Mouse (Mus musculus): Measurements from ENCODE around the gene Nceh1.
"Not testable (repeated sequence)": the region's sequence is repeated elsewhere in the genome, so short reads cannot be mapped to it uniquely, and the experiment has no call there.

The Nceh1 gene

GRCm38 (mm10) chr3:27233361-27233760 is 50.6 kb downstream of the Nceh1 start:
- no peak for DNase-seq

GRCm38 (mm10) chr3:27233841-27234240 is 51.1 kb downstream of the Nceh1 start:
- DNase-seq = peak; percentile 56

- no peak for DNase-seq
Measured at GRCm38 (mm10) chr3:27234976-27235375, 52.2 kb downstream of the Nceh1 start.

- peak; percentile 61 for DNase-seq
Measured at GRCm38 (mm10) chr3:27237226-27237625, 54.5 kb downstream of the Nceh1 start.

- DNase-seq = no peak
Measured at GRCm38 (mm10) chr3:27238563-27238962, 55.8 kb downstream of the Nceh1 start.

GRCm38 (mm10) chr3:27239568-27239967 is 56.8 kb downstream of the Nceh1 start:
- no peak for DNase-seq

- no peak for DNase-seq
Measured at GRCm38 (mm10) chr3:27241864-27242263, 59.1 kb downstream of the Nceh1 start.

- no peak for DNase-seq
Measured at GRCm38 (mm10) chr3:27246166-27246565, 63.4 kb downstream of the Nceh1 start.

GRCm38 (mm10) chr3:27247785-27248184 is 65.0 kb downstream of the Nceh1 start:
- DNase-seq = no peak

GRCm38 (mm10) chr3:27249030-27249429 is 66.3 kb downstream of the Nceh1 start:
- DNase-seq = no peak

- peak; percentile 62 for DNase-seq
Measured at GRCm38 (mm10) chr3:27250936-27251335, 68.2 kb downstream of the Nceh1 start.

GRCm38 (mm10) chr3:27258461-27258860 is 75.7 kb downstream of the Nceh1 start:
- DNase-seq = no peak

GRCm38 (mm10) chr3:27260393-27260792 is 77.6 kb downstream of the Nceh1 start:
- DNase-seq = no peak

GRCm38 (mm10) chr3:27267327-27267726 is 84.6 kb downstream of the Nceh1 start:
- peak; percentile 74 for DNase-seq

GRCm38 (mm10) chr3:27267887-27268286 is 85.1 kb downstream of the Nceh1 start:
- no peak for DNase-seq

GRCm38 (mm10) chr3:27269151-27269550 is 86.4 kb downstream of the Nceh1 start:
- no peak for DNase-seq

GRCm38 (mm10) chr3:27270160-27270962 is 87.6 kb downstream of the Nceh1 start:
- DNase-seq = peak; percentile 81

GRCm38 (mm10) chr3:27272926-27273745 is 90.4 kb downstream of the Nceh1 start:
- no peak for DNase-seq

GRCm38 (mm10) chr3:27279286-27279925 is 96.6 kb downstream of the Nceh1 start:
- DNase-seq = not testable (repeated sequence)

- DNase-seq = peak; percentile 86
Measured at GRCm38 (mm10) chr3:27280280-27280749, 97.5 kb downstream of the Nceh1 start.

GRCm38 (mm10) chr3:27283071-27283713 is 100.4 kb downstream of the Nceh1 start:
- peak; percentile 72 for DNase-seq

GRCm38 (mm10) chr3:27283796-27284195 is 101.0 kb downstream of the Nceh1 start:
- DNase-seq = no peak

GRCm38 (mm10) chr3:27284227-27284626 is 101.5 kb downstream of the Nceh1 start:
- peak; percentile 60 for DNase-seq
